Mouse (Mus musculus) small intestine, adult 2 months (tissue): ENCODE results near the gene Zfp59. TPM values are rescaled to one million over a fixed set of nuclear protein-coding genes. Genes with fewer than 3 reads are reported as not detected.
"Not testable (repeated sequence)": the region's sequence is repeated elsewhere in the genome, so short reads cannot be mapped to it uniquely, and the experiment has no call there.

Experiments used
- H3K27ac ChIP-seq: fragments of 200-500 bp; 2 replicates; pipeline ENCODE4 v1.5.1; 2012; ENCODE audit warnings: low read depth, low read length, control low read depth, inconsistent platforms; ENCODE audit not compliant: insufficient read depth
- H3K27me3 ChIP-seq: fragments of 200-500 bp; 2 replicates; pipeline ENCODE4 v1.6.1; 2012; ENCODE audit warnings: mild to moderate bottlenecking, moderate library complexity, low read length, inconsistent platforms; ENCODE audit not compliant: control insufficient read depth, insufficient read depth
- H3K36me3 ChIP-seq: fragments of 200-500 bp; 2 replicates; pipeline ENCODE4 v1.6.1; 2012; ENCODE audit warnings: mild to moderate bottlenecking, low read length, control low read depth, inconsistent platforms; ENCODE audit not compliant: control insufficient read depth, insufficient read depth
- H3K4me1 ChIP-seq: fragments of 200-500 bp; 2 replicates; pipeline ENCODE4 v1.6.1; 2012; ENCODE audit warnings: low read length, inconsistent platforms, mixed read lengths; ENCODE audit not compliant: control insufficient read depth, insufficient read depth, insufficient read length
- H3K4me3 ChIP-seq: fragments of 200-500 bp; 2 replicates; pipeline ENCODE4 v1.5.1; 2012; ENCODE audit warnings: low read depth, mild to moderate bottlenecking, control low read depth, inconsistent platforms, low read length, moderate library complexity
- CTCF ChIP-seq: fragments of 200-500 bp; IDR thresholded peaks from 2 replicates; pipeline ENCODE4 v1.5.1; 2012; ENCODE audit warnings: low read depth, mild to moderate bottlenecking, control low read depth, inconsistent platforms, low read length, moderate library complexity, mixed read lengths; ENCODE audit not compliant: insufficient replicate concordance, insufficient read length; ENCODE audit errors: extremely low read depth
- POLR2A ChIP-seq: fragments of 200-500 bp; IDR thresholded peaks from 2 replicates; pipeline ENCODE4 v1.6.1; 2012; ENCODE audit warnings: low read depth, mild to moderate bottlenecking, control low read depth, inconsistent platforms, low read length, moderate library complexity
- WGBS: fragments of 180-500 bp; shearing (Covaris S2); methylation state at CpG from one replicate; pipeline ENCODE4 v1.1.7; 2018; 5-methylcytosine and 5-hydroxymethylcytosine counted together
- polyA plus RNA-seq: library from polyadenylated mRNA; depleted of rRNA; stranded (reverse); fragments of >200 nt; gene quantifications from 2 replicates; pipeline ENCODE4 v1.2.3, GENCODE M21; 2012

Gene Zfp59
- polyA plus RNA-seq, 1 experiment = 0.13 TPM

DNA sequence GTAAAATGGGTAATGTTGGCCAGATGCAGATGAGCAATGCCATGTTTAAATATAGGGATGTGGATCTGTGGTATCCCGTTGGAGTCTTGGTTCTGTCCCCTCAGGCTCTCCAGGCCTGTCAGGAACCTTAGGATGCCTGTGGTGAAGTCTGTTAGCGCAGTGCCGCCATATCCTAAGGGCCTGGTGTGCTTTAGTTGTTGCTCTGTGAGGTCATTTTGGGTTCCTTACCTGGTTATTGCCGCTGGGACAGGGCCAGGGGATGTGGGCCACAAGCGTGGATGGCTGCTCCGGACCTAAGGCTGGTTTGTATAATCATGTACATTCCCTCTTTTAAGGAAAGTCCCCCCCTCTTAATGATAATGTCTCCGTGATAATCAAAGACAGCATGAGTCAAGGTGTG is 1.2 kb downstream of the Zfp59 start:
- peaks cover 1% of the 10 kb centered on the region; the same call in 1 of the 2 replicates for H3K4me1 ChIP-seq
- WGBS = 96% methylated on average over 7 of the region's 7 CpGs
- no peak overlapping the region for H3K27ac ChIP-seq
- no peak overlapping the region for H3K4me3 ChIP-seq
- H3K27me3 ChIP-seq = no peaks in the 10 kb centered on the region
- TF ChIP-seq POLR2A = no peak
- TF ChIP-seq CTCF = no peak
- H3K36me3 ChIP-seq = peaks cover 3% of the 10 kb centered on the region; the same call in 1 of the 2 replicates

DNA sequence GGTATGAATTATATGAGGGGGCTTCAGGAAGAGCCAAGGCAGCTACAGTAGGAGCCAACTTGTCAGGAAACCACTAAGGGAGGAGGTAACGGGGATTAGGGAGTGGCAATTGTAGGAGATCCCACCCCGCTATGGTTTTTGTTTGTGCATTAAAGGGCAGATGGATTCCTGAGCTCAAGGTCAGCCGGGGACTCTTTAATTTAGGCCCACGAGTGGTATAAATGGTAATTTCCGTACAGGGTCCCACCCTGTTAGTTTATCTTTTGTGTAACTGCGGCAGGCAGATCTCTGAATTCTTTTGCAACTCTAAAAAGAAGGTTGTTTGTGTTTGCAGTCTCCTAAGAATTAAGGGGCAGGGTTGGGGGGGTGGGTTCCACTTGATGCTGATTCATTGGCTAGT is 1.7 kb downstream of the Zfp59 start:
- no peaks in the 10 kb centered on the region for H3K27me3 ChIP-seq
- no peak for TF ChIP-seq POLR2A
- no peak for TF ChIP-seq CTCF
- H3K4me1 ChIP-seq = peaks cover 1% of the 10 kb centered on the region; the same call in 1 of the 2 replicates
- no peak overlapping the region for H3K4me3 ChIP-seq
- H3K36me3 ChIP-seq = peaks cover 7% of the 10 kb centered on the region
- WGBS = 94% methylated on average over 6 of the region's 6 CpGs
- H3K27ac ChIP-seq = no peak overlapping the region

DNA sequence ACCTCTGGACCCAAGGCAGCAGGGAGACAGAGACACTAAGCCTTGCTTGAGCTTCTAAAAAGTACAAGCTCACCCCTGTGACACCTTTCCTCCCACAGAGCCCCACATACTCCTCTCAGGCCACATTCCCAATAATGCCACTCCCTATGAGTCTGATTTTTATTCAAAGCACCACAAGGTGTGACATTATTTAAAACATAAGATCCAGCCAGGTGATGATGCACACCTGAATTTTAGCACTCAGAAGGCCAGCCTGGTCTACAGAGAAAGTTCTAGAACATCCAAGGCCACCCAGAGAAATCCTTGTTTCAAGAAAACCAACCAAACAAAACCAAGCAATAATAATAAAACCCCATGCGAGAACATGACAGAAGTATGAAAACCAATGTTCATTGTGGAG is 18.8 kb downstream of the Zfp59 start, which contains the start of gene Zfp607a:
Gene Zfp607a (plus strand): TSS at position 301 of the 400 bp plus-strand sequence.
- WGBS = 89% methylated on average over 1 of the region's 1 CpGs
- no peak within 1 kb of the TSS for H3K4me3 ChIP-seq
- H3K36me3 ChIP-seq = peaks cover 4% of the 10 kb centered on the region; the same call in 1 of the 2 replicates
- no peaks in the 10 kb centered on the region for H3K27me3 ChIP-seq
- TF ChIP-seq CTCF (no peak), POLR2A (no peak)
- no peaks in the 10 kb centered on the region for H3K4me1 ChIP-seq
- no peak within 1 kb of the TSS for H3K27ac ChIP-seq

DNA sequence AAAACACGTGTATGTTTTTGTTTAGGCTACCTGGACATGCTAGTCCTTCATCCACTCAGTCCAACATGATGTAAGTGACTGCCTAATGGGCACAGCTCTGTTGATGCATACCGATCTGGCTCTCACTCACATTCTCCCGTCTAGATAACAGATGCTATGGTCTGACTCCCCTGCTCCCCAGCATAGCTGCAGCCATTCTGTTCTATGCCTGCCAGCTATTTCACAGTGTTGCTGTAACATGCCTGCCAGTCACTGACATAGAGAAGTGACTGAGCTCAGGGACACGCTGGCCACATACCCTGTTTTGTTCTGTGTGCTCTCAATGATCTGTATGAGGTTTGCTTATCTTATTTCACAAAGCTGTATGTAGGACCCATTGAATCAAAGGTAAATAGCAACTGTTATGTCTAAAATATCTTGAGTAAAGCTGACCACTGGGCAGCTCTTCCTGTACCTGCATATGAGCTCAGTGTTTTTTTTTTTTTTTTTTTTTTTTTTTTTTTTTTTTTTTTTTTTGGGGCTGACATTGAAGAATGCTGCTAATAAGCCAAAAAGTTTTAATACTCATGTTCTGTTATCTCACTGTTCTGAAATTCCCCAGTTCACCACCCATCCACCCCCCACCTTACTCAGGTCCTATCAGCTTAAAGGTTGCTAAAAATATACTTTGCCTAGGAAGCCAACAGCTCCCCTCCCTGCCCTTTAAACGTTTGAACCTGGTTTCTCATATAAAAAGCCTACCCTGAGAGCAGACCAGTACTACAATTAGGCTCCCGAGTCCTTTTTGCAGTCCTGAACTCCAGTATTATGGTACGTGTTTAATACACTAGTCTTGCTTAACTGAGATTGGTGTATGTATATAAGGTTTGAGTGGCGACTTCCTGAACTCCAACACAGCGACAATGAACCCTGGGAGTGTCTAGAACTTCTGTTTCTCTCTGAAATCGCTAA is 21.2 kb downstream of the Zfp59 start:
- peak overlapping the region; percentile 82; the same call in 1 of the 2 replicates for H3K4me3 ChIP-seq
- H3K27me3 ChIP-seq = no peaks in the 10 kb centered on the region
- peak overlapping the region; percentile 86 for H3K27ac ChIP-seq
- 20% methylated on average over 10 of the region's 10 CpGs for WGBS
- no peaks in the 10 kb centered on the region for H3K4me1 ChIP-seq
- TF ChIP-seq CTCF = no peak
- TF ChIP-seq POLR2A = no peak
- H3K36me3 ChIP-seq = peaks cover 5% of the 10 kb centered on the region

DNA sequence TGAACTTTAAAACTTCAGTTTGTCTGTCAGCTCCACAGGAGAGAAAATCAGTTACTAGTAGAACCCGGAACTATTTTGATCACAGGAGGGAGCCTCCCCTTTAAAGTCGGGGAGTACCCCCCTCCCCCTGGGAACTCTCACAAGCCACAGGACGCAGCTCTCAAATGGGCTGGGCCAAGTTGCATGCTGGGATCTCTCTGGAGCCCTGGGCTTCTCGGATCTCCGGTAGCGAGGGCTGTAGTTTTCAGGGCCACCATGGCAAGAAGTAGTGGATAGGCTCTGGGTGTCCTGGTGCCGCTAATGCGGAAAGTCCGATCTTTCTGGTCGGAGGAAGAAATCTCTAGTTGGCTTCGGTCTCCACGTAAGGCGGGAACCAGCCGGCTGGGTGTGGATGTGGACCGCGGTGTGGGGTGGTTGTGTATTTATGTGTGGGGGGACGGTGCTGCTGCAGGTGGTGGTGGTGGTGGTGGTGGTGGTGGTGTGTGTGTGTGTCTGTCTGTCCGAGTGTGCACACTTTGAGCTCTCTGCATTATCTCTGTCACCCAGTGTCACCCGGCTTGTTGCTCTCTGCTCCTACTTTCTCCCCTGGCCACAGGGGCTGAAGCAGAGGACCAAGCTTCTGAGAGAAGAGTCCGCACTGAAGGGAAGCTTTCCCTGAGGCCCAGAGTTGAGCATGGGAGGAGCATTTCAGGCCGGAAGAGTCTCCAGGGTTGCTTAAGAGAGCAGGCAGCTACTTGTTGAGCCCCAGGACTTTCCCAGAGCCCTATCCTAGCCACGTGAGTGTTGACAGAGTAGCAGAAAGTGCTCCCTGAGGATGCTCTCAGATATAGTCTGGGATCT is 22.2 kb downstream of the Zfp59 start:
- H3K4me1 ChIP-seq = no peaks in the 10 kb centered on the region
- H3K27me3 ChIP-seq = no peaks in the 10 kb centered on the region
- under 1% methylated on average over 22 of the region's 22 CpGs for WGBS
- H3K27ac ChIP-seq = peak overlapping the region; percentile 86
- TF ChIP-seq POLR2A (peak; percentile 49; the same call in 1 of the 2 replicates), CTCF (no peak; the same call in 1 of the 2 replicates)
- H3K4me3 ChIP-seq = peak overlapping the region; percentile 82
- H3K36me3 ChIP-seq = peaks cover 11% of the 10 kb centered on the region

DNA sequence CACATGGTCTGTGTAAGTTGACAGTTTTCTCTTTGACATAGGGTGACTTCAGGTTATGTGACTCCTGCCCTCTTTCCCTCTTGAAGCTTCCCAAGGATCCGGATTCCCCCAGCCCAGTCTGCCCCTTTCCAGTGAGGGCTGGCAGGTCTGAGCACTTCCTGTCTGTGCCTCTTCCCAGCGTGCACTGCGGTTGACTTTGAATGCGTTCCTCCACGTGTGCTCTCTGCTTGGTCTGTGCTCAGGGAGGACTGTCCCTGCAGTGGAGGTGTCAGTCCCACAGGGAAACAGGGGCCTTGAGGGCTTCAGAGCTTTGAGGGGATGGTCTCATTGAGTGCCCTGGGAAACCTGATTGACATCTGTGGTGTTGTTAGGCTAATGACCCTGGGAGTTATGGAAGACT is 24.2 kb downstream of the Zfp59 start:
- peaks cover 20% of the 10 kb centered on the region for H3K36me3 ChIP-seq
- H3K27me3 ChIP-seq, H3K27ac ChIP-seq, H3K4me1 ChIP-seq, H3K4me3 ChIP-seq: not testable (repeated sequence)
- 87% methylated on average over 5 of the region's 5 CpGs for WGBS

DNA sequence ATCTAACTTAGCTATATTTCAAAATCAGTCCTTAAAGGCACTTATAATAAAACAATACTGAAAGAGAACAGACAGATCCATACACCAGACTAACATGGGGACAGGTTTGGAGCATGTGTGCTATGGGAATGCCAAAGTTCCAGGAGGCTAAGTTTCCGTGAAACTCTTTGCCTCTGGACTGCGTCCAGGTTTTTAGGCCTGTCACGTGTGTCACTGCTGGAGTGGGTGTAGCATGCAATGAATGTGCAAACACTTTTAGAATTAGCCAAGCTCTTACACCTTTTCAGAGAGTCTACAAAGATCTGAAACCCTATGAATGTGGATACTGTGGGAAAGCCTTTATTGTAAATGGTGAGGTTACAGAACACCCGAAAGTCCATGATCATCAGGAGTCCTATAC is 43.3 kb downstream of the Zfp59 start:
- peaks cover 25% of the 10 kb centered on the region for H3K36me3 ChIP-seq
- H3K4me1 ChIP-seq = no peaks in the 10 kb centered on the region
- WGBS = 98% methylated on average over 4 of the region's 4 CpGs
- H3K27me3 ChIP-seq = no peaks in the 10 kb centered on the region
- no peak overlapping the region for H3K4me3 ChIP-seq
- TF ChIP-seq CTCF (no peak), POLR2A (no peak)
- H3K27ac ChIP-seq = no peak overlapping the region
